Mouse (Mus musculus) naive thymus-derived CD4-positive, alpha-beta T cell, adult 2 months (primary cell): Measurements from ENCODE around the gene Gapdh.

Experiments
- DNase-seq: peaks from one replicate; pipeline ENCODE4 v3.0.0-alpha.2; 2011; ENCODE audit warnings: low read depth

The Gapdh gene

DNA sequence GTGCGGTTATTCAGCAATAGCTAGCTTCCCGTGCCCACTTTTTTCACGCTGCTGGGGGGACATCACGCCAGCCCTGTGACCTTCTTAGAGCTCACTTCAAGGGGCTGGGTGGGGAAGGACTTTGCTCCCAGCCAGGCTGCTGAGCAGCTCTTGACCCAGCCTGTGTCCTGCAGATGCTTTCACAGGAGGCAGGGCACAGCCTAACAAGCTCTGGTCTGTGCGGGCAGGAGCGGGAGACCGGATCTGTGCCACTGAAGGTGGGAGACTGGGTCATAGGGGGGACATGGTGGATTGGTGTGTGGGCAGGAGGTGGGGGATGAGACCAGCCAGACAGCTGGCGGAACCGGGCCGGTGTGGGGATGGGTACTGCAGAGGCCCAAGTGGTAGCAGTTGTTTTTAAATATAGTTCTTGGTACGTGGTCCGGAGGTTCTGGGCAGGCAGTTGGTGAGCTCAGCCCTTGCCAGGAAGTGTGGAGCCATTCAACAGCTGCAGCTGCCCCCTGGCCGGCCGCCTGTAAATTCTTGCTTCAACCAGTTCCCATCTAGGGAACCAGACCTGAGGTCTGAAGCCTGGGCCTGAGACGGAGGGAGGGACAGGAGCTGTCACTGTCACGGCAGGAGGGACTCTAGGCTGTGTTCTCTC, 17.2 kb downstream of the Gapdh start:
- DNase-seq = no peak

- DNase-seq = no peak
These were observed 17.9 kb downstream of the Gapdh start for GRCm38 (mm10) chr6:125148251-125148925.

GRCm38 (mm10) chr6:125147329-125147728, 18.9 kb downstream of the Gapdh start:
- no peak for DNase-seq

- no peak for DNase-seq
These were observed 19.5 kb downstream of the Gapdh start for GRCm38 (mm10) chr6:125146797-125147196.

- DNase-seq = no peak
These were observed 20.1 kb downstream of the Gapdh start for GRCm38 (mm10) chr6:125146148-125146547.

- no peak for DNase-seq
These were observed 20.8 kb downstream of the Gapdh start for GRCm38 (mm10) chr6:125145479-125145951.

GRCm38 (mm10) chr6:125145001-125145400, 21.3 kb downstream of the Gapdh start, which contains the start of gene Iffo1:
Gene Iffo1, plus strand, starts transcription at chr6:125145241.
- DNase-seq = peak; percentile 87

- DNase-seq = no peak
These were observed 22.4 kb downstream of the Gapdh start for GRCm38 (mm10) chr6:125143904-125144303.

DNA sequence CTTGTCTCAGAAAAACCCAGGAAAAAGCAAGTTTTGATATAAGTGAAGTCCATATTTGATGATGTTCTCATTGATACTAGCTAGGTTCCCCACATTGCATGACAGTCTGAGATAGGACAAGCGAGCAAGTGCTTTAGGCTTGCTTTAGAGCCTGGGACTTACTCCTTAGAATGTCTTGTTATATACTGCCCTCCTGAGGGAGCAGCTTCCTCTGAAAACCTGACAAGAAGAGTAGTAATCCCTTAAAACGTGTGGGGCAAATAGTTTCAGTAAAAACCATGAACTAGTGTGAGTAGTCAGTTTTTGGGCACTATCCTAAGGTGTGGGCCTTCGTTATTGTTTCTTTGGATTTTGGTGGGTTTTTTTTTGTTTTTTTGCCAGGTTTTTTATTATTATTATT, 23.1 kb downstream of the Gapdh start:
- DNase-seq = no peak

- DNase-seq = no peak
These were observed 23.8 kb downstream of the Gapdh start for GRCm38 (mm10) chr6:125142436-125142835.

DNA sequence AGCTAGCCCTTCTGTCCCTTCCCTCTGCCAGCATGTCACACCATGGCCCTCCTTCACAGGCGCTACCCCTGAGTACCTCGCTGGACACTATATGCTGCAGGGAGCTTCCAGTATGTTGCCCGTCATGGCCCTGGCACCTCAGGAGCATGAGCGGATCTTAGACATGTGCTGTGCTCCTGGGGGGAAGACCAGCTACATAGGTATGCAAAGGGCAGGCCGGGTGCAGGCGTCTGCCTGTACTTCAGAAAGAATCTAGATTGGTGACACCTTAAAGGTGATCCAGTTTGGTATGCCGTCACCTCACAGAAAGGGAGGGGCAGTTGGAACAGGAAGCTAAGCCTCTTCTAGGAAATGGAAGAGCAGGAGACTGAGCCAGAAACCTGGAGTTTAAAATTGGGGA, 26.5 kb downstream of the Gapdh start:
- DNase-seq = no peak

DNA sequence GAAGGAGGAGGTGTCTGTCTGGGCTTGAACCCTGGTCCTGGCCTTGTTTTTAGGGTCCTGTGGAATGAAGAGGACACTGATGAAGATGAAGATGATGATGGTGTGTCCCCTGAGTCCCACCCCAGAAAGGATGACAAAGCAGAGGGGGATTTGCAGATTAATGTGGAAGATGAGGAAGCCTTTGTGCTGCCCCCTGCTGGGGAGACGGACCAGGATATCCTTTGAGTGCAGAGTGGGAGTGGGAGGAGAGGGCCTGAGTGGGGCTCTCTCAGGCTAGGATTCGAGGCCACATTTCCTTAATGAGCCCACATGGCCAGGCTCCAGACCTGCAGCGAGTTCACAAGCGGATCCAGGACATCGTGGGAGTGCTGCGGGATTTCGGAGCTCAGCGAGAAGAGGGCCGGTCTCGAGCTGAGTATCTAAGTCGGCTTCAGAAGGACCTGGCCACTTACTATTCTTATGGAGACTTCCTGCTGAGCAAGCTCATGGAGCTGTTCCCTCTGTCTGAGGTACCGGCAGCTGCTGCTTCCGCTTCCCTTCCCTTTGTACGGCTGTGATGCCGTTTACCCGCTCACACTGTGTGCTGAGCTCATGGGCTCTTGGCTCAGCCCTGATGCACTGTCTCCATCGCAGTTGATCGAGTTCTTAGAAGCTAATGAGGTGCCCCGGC, 29.1 kb downstream of the Gapdh start:
- DNase-seq = peak; percentile 71

- DNase-seq = no peak
These were observed 33.8 kb downstream of the Gapdh start for GRCm38 (mm10) chr6:125132470-125132869.

DNA sequence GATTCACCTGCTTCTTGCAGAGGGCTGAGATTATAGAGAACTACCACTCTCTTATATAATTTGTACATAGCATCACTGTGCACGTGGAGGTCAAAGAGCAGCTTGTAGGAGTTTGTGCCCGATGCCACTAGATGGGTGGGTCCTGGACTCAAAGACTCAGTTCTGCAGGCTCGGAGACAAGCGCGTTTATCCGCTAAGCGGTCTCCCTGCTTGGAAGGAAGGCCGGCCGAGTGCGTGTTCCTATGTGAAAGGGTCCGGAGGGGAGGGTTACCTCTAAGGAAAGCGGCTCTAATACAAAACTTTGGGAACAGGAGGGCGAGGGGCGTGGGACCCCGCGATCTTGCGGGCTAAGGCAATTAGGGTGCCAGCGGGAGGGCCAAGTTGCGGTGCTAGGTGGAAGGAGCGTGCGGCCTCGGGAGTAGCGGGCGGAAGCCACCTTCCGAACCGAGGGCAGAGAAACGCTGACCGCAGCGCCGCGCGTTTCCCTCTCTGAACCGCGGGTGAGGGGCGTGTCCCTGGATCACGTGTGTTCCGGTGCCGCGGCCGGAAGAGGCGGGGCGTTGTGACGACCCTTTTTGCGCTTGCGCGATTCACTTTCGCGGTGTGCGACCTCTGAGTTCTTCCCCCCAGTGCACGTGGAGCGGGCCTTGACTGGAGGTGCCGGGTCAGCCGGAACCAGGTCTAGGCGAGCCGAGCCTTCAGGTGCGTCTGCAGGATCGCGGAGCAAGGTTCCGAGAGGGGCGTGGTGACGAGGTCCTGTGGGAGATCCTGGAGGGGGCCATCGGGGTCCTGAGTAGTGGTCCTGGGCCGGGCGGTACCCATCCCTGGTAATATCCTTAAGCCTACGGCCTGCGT, 34.7 kb downstream of the Gapdh start, which contains the start of gene Nop2:
Nop2 (plus strand) TSS at position 608 of the 855 bp plus-strand sequence.
- DNase-seq = peak; percentile 97

DNA sequence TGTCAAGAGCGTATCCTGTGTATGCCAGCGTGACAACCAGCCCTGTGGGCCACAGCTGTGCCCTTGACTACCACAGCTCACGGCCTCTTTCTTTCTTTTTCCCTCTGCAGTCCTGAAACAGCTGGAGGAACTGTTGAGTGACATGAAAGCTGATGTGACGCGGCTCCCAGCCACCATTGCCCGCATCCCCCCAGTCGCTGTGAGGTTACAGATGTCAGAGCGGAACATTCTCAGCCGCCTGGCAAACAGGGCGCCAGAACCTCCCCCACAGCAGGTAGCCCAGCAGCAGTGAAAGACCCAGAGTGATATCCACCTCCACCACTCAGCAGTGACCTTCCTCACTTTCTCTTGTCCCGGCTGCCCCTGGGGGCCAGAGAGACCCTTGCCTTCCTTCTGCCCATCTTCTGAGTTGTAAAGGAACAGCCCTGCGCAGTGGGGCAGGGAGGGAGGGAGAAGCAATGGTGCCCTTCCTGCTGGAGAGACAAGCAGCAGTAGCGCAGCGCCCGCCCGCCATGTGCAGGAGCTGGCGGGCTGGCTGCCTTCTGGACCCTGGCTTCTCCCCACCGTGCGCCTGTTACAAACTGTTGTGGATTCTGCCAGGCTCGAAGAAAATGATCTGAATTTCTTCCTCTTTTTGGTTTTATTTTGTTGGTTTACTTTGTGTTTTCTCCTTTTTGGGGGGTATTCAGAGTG, 36.4 kb downstream of the Gapdh start:
- DNase-seq = no peak

- no peak for DNase-seq
These were observed 37.5 kb downstream of the Gapdh start for GRCm38 (mm10) chr6:125128724-125129123.

DNA sequence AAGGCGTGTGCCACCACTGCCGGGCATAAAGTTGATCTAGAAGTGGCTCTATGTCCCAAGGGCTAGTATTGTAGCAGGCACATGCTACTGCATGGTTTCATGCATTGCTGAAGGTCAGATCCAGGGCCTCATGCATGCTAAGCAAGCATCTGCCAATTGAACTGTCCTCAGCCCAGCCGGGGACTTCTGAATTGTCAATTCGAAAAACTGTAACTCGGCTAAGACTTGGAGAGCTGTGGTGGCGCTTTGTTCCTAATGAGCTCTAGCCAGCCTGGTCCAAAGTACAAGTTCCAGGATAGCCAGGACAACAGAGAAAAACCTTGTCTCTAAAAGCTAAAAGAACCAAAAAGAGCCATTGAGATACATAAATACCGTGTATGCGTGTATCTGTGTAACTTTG, 46.9 kb downstream of the Gapdh start:
- no peak for DNase-seq

GRCm38 (mm10) chr6:125112553-125112952, 53.7 kb downstream of the Gapdh start:
- DNase-seq = no peak
